Mouse (Mus musculus) embryonic facial prominence, embryonic 14.5 days (tissue): ENCODE results near the gene Agfg1. TPM values are rescaled to one million over a fixed set of nuclear protein-coding genes. Genes with fewer than 3 reads are reported as not detected.

Experiments
- ATAC-seq: fragments of 200-750 bp; cut with Nextera tagmentation; 2 replicates; pipeline ENCODE4 v1.8.0; 2017; ENCODE audit warnings: low read depth, moderate number of reproducible peaks, moderate TSS enrichment
- DNase-seq: peaks from one replicate; pipeline ENCODE4 v3.0.0-alpha.2; 2015; ENCODE audit warnings: low spot score
- H3K27ac ChIP-seq: fragments of 300-500 bp; sonication (generic); replicated peaks from 2 replicates; pipeline ENCODE4 v1.5.1; 2014; ENCODE audit warnings: low read depth, mild to moderate bottlenecking, low read length, moderate library complexity
- H3K27me3 ChIP-seq: fragments of 300-500 bp; sonication (generic); replicated peaks from 2 replicates; pipeline ENCODE4 v1.6.1; 2014; ENCODE audit warnings: low read length; ENCODE audit not compliant: control insufficient read depth, insufficient read depth
- H3K36me3 ChIP-seq: fragments of 300-500 bp; sonication (generic); 2 replicates; pipeline ENCODE4 v1.6.1; 2014; ENCODE audit warnings: low read length, mixed read lengths; ENCODE audit not compliant: control insufficient read depth, insufficient read depth
- H3K4me1 ChIP-seq: fragments of 300-500 bp; sonication (generic); 2 replicates; pipeline ENCODE4 v1.6.1; 2014; ENCODE audit warnings: antibody characterized with exemption, low read length; ENCODE audit not compliant: control insufficient read depth, insufficient read depth
- H3K4me2 ChIP-seq: fragments of 300-500 bp; sonication (generic); 2 replicates; pipeline ENCODE4 v1.6.1; 2014; ENCODE audit warnings: low read depth, mild to moderate bottlenecking, low read length, moderate library complexity, mixed read lengths
- H3K4me3 ChIP-seq: fragments of 300-500 bp; sonication (generic); 2 replicates; pipeline ENCODE4 v1.5.1; 2014; ENCODE audit warnings: low read depth, mild to moderate bottlenecking, low read length
- H3K9ac ChIP-seq: fragments of 300-500 bp; sonication (generic); 2 replicates; pipeline ENCODE4 v1.6.1; 2014; ENCODE audit warnings: low read depth, mild to moderate bottlenecking, low read length, moderate library complexity, mixed read lengths
- H3K9me3 ChIP-seq: fragments of 300-500 bp; sonication (generic); 2 replicates; pipeline ENCODE4 v1.6.1; 2016; ENCODE audit warnings: low read length; ENCODE audit not compliant: control insufficient read depth
- WGBS: fragments of 180-500 bp; shearing (Covaris S2); extraction: QIAGEN DNeasy Blood & Tissue Kit; methylation state at CpG from one replicate; pipeline ENCODE4 v1.1.7; 2014; 5-methylcytosine and 5-hydroxymethylcytosine counted together
- polyA plus RNA-seq: library from polyadenylated mRNA; unstranded; fragments of >200 nt; fragmentation: Nextera tagmentation; extraction: Ambion mirVana; gene quantifications from 2 replicates; pipeline ENCODE4 v1.2.1, GENCODE M21; 2014

Gene Agfg1
- polyA plus RNA-seq, 1 experiment from 2014 or later: 42.4 TPM

DNA sequence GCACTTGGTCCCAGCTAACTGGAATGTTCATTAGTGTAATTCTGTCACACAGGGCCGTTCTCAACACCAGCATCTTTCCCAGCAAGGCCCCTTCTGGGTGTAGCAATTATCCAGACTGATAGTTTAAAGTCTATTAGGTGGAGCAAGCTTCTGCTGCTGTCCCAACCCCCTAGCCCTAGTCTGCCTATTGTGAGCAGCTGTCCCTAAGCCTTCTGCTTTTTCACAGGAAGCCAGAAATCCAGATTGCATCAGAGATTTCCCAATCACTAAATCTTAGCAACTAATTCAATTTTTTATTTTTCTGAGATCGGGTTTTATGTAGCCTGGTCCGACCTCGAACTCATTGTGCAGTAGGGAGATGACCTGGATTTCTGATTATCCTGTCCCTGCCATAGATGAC is 40.4 kb upstream of the Agfg1 start:
- DNase-seq (no peak), ATAC-seq (no peak)
- no peak overlapping the region for H3K27ac ChIP-seq
- no peaks in the 10 kb centered on the region for H3K9me3 ChIP-seq
- WGBS: 82% methylated on average over 4 of the region's 4 CpGs
- no peaks in the 10 kb centered on the region for H3K27me3 ChIP-seq
- H3K4me3 ChIP-seq: no peak overlapping the region
- H3K4me2 ChIP-seq: no peak overlapping the region
- H3K9ac ChIP-seq: no peak overlapping the region
- no peaks in the 10 kb centered on the region; the same call in 1 of the 2 replicates for H3K4me1 ChIP-seq
- no peaks in the 10 kb centered on the region for H3K36me3 ChIP-seq

DNA sequence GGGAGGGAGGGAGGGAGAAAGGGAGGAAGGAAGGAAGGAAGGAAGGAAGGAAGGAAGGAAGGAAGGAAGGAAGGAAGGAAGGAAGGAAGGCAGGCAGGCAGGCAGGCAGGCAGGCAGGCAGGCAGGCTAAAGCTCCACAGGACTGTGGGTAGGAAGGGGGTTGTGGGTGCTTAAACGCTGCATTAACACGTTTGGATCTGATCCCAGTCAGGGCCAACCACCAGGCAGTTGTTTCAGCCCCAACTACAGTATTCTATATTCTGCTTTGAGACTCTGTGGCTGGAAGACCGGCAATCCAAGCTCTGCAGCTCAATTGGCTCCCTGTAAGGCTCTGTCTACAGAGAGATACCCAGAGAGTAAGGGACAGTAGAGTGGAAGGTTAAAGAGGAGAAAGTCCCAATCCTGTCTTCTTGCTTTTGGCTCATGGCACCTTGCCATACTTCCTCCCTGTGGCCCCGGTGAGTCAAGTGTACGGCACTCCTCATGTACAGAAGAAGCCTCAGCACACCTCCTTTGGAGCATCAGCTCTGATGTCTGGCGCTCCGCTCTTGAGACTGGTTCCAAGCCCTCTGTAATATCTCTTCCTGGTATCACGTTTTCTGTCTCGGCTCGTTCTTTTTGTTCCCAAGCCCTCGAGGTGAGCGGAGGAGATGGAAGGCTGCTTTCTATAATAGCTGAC is 38.0 kb upstream of the Agfg1 start:
- ATAC-seq (no peak), DNase-seq (peak; percentile 66)
- no peak overlapping the region for H3K9ac ChIP-seq
- 72% methylated on average over 12 of the region's 12 CpGs for WGBS
- H3K27me3 ChIP-seq: no peaks in the 10 kb centered on the region
- no peak overlapping the region for H3K4me3 ChIP-seq
- no peaks in the 10 kb centered on the region for H3K4me1 ChIP-seq
- no peaks in the 10 kb centered on the region for H3K9me3 ChIP-seq
- H3K4me2 ChIP-seq: no peak overlapping the region
- H3K36me3 ChIP-seq: no peaks in the 10 kb centered on the region
- H3K27ac ChIP-seq: no peak overlapping the region

DNA sequence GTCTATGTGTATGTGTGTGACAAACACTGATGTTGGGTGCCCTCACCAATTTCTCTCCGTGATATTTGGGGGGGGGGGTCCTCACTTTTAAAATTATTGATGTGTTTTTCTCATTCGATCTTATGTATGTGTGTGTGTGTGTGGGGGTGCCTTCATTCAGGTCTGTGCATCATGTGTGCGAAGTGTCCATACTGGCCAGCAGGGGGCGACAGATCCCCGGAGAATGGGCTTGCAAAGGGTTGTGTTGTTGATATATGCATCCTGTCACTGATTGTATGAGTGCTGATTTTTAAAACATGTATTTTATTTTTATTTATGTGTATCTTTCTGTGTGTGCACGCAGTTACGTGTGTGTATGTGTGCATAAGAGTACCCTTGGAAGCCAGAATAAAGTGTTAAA is 35.7 kb upstream of the Agfg1 start:
- H3K4me1 ChIP-seq: 0 out of 2 replicates have a peak, but pooled peaks cover 3% of the 10 kb centered on the region
- H3K36me3 ChIP-seq: no peaks in the 10 kb centered on the region
- no peaks in the 10 kb centered on the region for H3K9me3 ChIP-seq
- no peak overlapping the region for H3K4me3 ChIP-seq
- H3K27ac ChIP-seq: no peak overlapping the region
- H3K27me3 ChIP-seq: no peaks in the 10 kb centered on the region
- WGBS: 78% methylated on average over 7 of the region's 7 CpGs
- H3K9ac ChIP-seq: no peak overlapping the region
- no peak for DNase-seq
- no peak overlapping the region for H3K4me2 ChIP-seq
- ATAC-seq: no peak

DNA sequence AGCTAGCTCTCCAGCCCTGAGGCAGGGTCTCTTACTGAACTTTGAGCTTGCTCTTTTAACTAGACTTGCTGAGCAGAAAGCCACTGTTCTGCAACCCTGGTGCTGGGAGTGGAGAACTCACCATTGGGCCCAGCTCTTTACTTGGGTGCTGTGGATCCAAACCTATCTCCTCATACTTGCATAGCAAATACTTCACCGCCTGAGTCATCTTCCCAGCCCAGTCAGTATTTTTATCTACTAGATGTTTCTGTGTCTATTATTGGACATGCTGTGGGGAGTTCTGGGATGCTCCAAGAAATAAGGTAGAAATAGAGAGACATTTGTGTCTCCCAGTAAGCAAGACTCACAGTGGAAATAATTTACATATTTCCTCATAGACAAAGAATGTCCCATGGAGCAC is 35.2 kb upstream of the Agfg1 start:
- Histone ChIP-seq H3K9ac (no peak overlapping the region), H3K27ac (no peak overlapping the region), H3K27me3 (no peaks in the 10 kb centered on the region), H3K36me3 (no peaks in the 10 kb centered on the region), H3K9me3 (no peaks in the 10 kb centered on the region), H3K4me3 (no peak overlapping the region), H3K4me2 (no peak overlapping the region), H3K4me1 (0 out of 2 replicates have a peak, but pooled peaks cover 6% of the 10 kb centered on the region)
- WGBS: 93% methylated on average over 1 of the region's 1 CpGs
- DNase-seq (no peak), ATAC-seq (no peak)

DNA sequence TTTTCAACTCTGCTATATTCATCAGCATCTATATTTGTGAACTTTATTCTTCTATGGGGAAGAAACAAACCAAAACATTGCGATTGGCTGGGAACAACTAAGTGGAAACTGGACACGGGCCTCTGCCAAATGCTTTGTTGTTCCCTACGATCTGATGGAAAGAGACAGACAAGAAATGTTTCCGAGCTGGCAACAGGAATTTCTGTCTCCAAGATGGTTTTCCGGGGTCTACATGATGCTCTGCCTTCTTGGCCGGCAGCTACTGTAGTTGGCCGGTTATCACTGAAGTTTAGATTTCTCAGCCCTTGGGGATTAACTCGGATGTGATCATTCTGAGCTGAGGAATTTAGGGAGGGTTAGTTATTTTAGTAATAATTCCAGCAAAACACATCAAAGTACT is 32.9 kb upstream of the Agfg1 start:
- ATAC-seq (no peak), DNase-seq (peak; percentile 45)
- Histone ChIP-seq H3K9me3 (no peaks in the 10 kb centered on the region), H3K36me3 (no peaks in the 10 kb centered on the region), H3K4me1 (peaks cover 6% of the 10 kb centered on the region; the same call in 1 of the 2 replicates), H3K27ac (no peak overlapping the region), H3K4me2 (no peak overlapping the region), H3K4me3 (no peak overlapping the region), H3K27me3 (no peaks in the 10 kb centered on the region), H3K9ac (no peak overlapping the region)
- WGBS: 55% methylated on average over 8 of the region's 8 CpGs

DNA sequence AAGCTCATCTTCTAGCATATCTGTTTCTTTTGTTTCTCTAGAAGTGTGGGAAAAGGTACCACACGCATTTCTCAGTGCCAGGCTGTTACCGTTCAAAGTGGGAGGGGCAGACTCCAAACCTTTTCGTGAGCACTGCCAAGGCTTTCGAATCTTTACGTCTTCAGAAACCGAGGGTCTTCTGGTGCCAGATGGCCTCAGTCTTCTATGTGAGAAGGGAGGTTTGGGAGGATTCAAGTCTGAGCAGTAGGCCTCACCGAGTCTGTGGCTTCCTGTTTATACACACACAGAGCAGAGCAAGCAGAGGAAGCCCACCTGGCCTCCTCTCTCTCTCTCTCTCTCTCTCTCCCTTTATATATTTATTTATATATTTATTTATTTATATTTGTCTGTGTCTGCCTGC is 32.1 kb upstream of the Agfg1 start:
- Histone ChIP-seq H3K27me3 (no peaks in the 10 kb centered on the region), H3K36me3 (no peaks in the 10 kb centered on the region), H3K9ac (no peak overlapping the region), H3K27ac (no peak overlapping the region), H3K4me1 (peaks cover 6% of the 10 kb centered on the region; the same call in 1 of the 2 replicates), H3K9me3 (no peaks in the 10 kb centered on the region), H3K4me2 (no peak overlapping the region), H3K4me3 (no peak overlapping the region)
- DNase-seq: no peak
- WGBS: 82% methylated on average over 7 of the region's 7 CpGs
- no peak for ATAC-seq

DNA sequence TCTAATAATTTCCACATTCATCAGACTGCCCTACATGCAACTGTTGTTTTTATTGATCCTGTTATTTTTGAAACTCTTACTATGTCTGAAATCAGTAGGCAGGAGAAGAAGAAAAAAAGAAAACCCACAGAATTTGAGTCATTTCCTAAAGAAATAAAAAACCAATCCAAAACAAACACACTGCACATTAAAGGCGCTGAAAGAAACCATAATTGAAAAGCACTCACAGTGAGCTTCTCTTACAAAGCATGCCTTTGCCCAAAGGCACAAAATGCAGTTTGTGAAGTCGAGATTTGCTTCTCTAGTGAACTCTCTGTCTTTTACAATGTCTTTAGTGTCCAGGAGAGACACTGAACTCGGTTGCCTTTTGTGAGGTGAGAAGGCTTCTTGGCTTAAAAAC is 30.7 kb upstream of the Agfg1 start:
- H3K4me2 ChIP-seq: no peak overlapping the region
- H3K9ac ChIP-seq: no peak overlapping the region
- ATAC-seq (no peak), DNase-seq (peak; percentile 70)
- H3K36me3 ChIP-seq: no peaks in the 10 kb centered on the region
- no peak overlapping the region for H3K4me3 ChIP-seq
- H3K9me3 ChIP-seq: no peaks in the 10 kb centered on the region
- peaks cover 6% of the 10 kb centered on the region; the same call in 1 of the 2 replicates for H3K4me1 ChIP-seq
- H3K27ac ChIP-seq: peak overlapping the region; percentile 44; the same call in 1 of the 2 replicates
- WGBS: 32% methylated on average over 3 of the region's 3 CpGs
- H3K27me3 ChIP-seq: no peaks in the 10 kb centered on the region

DNA sequence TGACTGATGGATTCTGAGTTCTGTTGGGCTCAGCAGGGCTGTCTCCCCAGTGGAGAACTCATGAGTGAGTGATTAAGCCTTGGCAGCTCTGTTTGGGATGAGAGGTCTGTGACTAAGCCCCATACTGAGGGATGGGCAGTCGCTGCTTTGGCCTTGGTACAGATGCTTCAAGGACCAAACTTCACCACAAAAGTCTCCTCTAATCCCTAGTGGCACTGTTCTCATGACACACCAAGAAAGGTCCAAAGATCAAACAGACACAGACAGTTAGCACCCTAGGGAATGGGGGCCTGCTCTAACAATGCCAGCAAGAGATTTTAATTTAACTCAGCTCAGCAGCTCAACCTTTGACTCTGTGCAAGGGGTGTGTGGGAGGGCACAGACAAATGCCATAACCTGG is 27.5 kb upstream of the Agfg1 start:
- H3K4me3 ChIP-seq: no peak overlapping the region
- H3K27ac ChIP-seq: no peak overlapping the region
- H3K9ac ChIP-seq: no peak overlapping the region
- no peaks in the 10 kb centered on the region for H3K9me3 ChIP-seq
- no peaks in the 10 kb centered on the region for H3K27me3 ChIP-seq
- no peaks in the 10 kb centered on the region for H3K36me3 ChIP-seq
- no peak for ATAC-seq
- WGBS: 71% methylated on average over 1 of the region's 1 CpGs
- H3K4me1 ChIP-seq: peaks cover 6% of the 10 kb centered on the region; the same call in 1 of the 2 replicates
- H3K4me2 ChIP-seq: no peak overlapping the region
- DNase-seq: no peak
